Mouse (Mus musculus) thymus, adult 2 months (tissue): Measurements from ENCODE around the gene Wars. TPM values are rescaled to one million over a fixed set of nuclear protein-coding genes. Genes with fewer than 3 reads are reported as not detected.
A peak's percentile ranks its signal among the peaks of the same experiment; 100 is the strongest.

Experiments used
- DNase-seq: peaks from one replicate; pipeline ENCODE4 v3.0.0; 2021
- H3K27ac ChIP-seq: fragments of 200-500 bp; 2 replicates; pipeline ENCODE4 v1.5.1; 2012; ENCODE audit warnings: low read length, control low read depth; ENCODE audit not compliant: control insufficient read depth, insufficient read depth
- H3K27me3 ChIP-seq: fragments of 200-500 bp; 2 replicates; pipeline ENCODE4 v1.6.1; 2012; ENCODE audit warnings: mild to moderate bottlenecking, low read length, moderate library complexity, mixed read lengths; ENCODE audit not compliant: control insufficient read depth, insufficient read depth
- H3K36me3 ChIP-seq: fragments of 200-500 bp; 2 replicates; pipeline ENCODE4 v1.6.1; 2012; ENCODE audit warnings: mild to moderate bottlenecking, low read length, moderate library complexity; ENCODE audit not compliant: control insufficient read depth, insufficient read depth
- H3K4me1 ChIP-seq: fragments of 200-500 bp; replicated peaks from 2 replicates; pipeline ENCODE4 v1.6.1; 2012; ENCODE audit warnings: low read length; ENCODE audit not compliant: control insufficient read depth, insufficient read depth
- H3K4me3 ChIP-seq: fragments of 200-500 bp; 2 replicates; pipeline ENCODE4 v1.5.1; 2012; ENCODE audit warnings: mild to moderate bottlenecking, low read length, control low read depth, moderate library complexity; ENCODE audit not compliant: control insufficient read depth, insufficient read depth
- CTCF ChIP-seq: fragments of 200-500 bp; IDR thresholded peaks from 2 replicates; pipeline ENCODE4 v1.5.1; 2012; ENCODE audit warnings: mild to moderate bottlenecking, control low read depth, low read length, moderate library complexity, borderline replicate concordance; ENCODE audit not compliant: control insufficient read depth, poor library complexity, insufficient read depth; ENCODE audit errors: extremely low read depth
- POLR2A ChIP-seq: fragments of 200-500 bp; IDR thresholded peaks from 2 replicates; pipeline ENCODE4 v1.6.1; 2012; ENCODE audit warnings: mild to moderate bottlenecking, low read length, control low read depth, moderate library complexity; ENCODE audit not compliant: control insufficient read depth, poor library complexity, insufficient read depth; ENCODE audit errors: extremely low read depth
- WGBS: fragments of 180-500 bp; shearing (Covaris S2); methylation state at CpG from one replicate; pipeline ENCODE4 v1.1.7; 2018; 5-methylcytosine and 5-hydroxymethylcytosine counted together
- polyA plus RNA-seq: library from polyadenylated mRNA; depleted of rRNA; stranded (reverse); fragments of >200 nt; gene quantifications from 2 replicates; pipeline ENCODE4 v1.2.3, GENCODE M21; 2012

The Wars gene
- polyA plus RNA-seq, 1 experiment: 71.3 TPM

- Histone ChIP-seq H3K4me1 (peaks cover 25% of the 10 kb centered on the region), H3K27ac (no peak overlapping the region), H3K27me3 (no peaks in the 10 kb centered on the region), H3K4me3 (peak overlapping the region; percentile 76; the same call in 1 of the 2 replicates), H3K36me3 (no peaks in the 10 kb centered on the region)
- no peak for TF ChIP-seq CTCF
- TF ChIP-seq POLR2A: no peak
- WGBS: 81% methylated on average over 5 of the region's 5 CpGs
- no peak for DNase-seq
These were observed 59.2 kb downstream of the Wars start for GRCm38 (mm10) chr12:108834786-108835185.

GRCm38 (mm10) chr12:108834337-108834736 is 59.6 kb downstream of the Wars start:
- 87% methylated on average over 3 of the region's 3 CpGs for WGBS
- Histone ChIP-seq H3K4me3 (no peak overlapping the region), H3K27me3 (no peaks in the 10 kb centered on the region), H3K4me1 (peaks cover 25% of the 10 kb centered on the region), H3K36me3 (no peaks in the 10 kb centered on the region), H3K27ac (no peak overlapping the region)
- DNase-seq: no peak
- TF ChIP-seq CTCF (no peak), POLR2A (no peak)

GRCm38 (mm10) chr12:108833408-108833807 is 60.6 kb downstream of the Wars start:
- DNase-seq: no peak
- no peaks in the 10 kb centered on the region for H3K36me3 ChIP-seq
- peaks cover 25% of the 10 kb centered on the region for H3K4me1 ChIP-seq
- H3K27me3 ChIP-seq: no peaks in the 10 kb centered on the region
- H3K27ac ChIP-seq: no peak overlapping the region
- WGBS: 84% methylated on average over 3 of the region's 3 CpGs
- H3K4me3 ChIP-seq: no peak overlapping the region
- TF ChIP-seq CTCF (no peak), POLR2A (no peak)

GRCm38 (mm10) chr12:108832851-108833250 is 61.1 kb downstream of the Wars start:
- Histone ChIP-seq H3K4me3 (no peak overlapping the region), H3K27ac (no peak overlapping the region), H3K4me1 (peaks cover 24% of the 10 kb centered on the region), H3K36me3 (no peaks in the 10 kb centered on the region), H3K27me3 (no peaks in the 10 kb centered on the region)
- DNase-seq: no peak
- TF ChIP-seq CTCF (no peak), POLR2A (no peak)
- WGBS: 94% methylated on average over 8 of the region's 8 CpGs

- 62% methylated on average over 9 of the region's 9 CpGs for WGBS
- Histone ChIP-seq H3K4me3 (no peak overlapping the region), H3K27ac (no peak overlapping the region), H3K4me1 (peaks cover 17% of the 10 kb centered on the region), H3K36me3 (no peaks in the 10 kb centered on the region), H3K27me3 (no peaks in the 10 kb centered on the region)
- TF ChIP-seq CTCF (no peak), POLR2A (no peak)
- DNase-seq: no peak
These were observed 61.9 kb downstream of the Wars start for GRCm38 (mm10) chr12:108831966-108832643.

GRCm38 (mm10) chr12:108830358-108830757 is 63.6 kb downstream of the Wars start:
- Histone ChIP-seq H3K4me1 (peaks cover 8% of the 10 kb centered on the region), H3K27ac (no peak overlapping the region), H3K36me3 (no peaks in the 10 kb centered on the region), H3K4me3 (no peak overlapping the region), H3K27me3 (no peaks in the 10 kb centered on the region)
- TF ChIP-seq POLR2A (no peak), CTCF (no peak)
- no peak for DNase-seq
- WGBS: 92% methylated on average over 6 of the region's 6 CpGs
